Mouse (Mus musculus) hindbrain, embryonic 15.5 days (tissue): ENCODE data around the gene Tmtc2. TPM values are rescaled to one million over a fixed set of nuclear protein-coding genes. Genes with fewer than 3 reads are reported as not detected.
"Not testable (repeated sequence)": the region's sequence is repeated elsewhere in the genome, so short reads cannot be mapped to it uniquely, and the experiment has no call there.

Experiments used
- ATAC-seq: fragments of 200-750 bp; cut with Nextera tagmentation; 2 replicates; pipeline ENCODE4 v1.8.0; 2017; ENCODE audit warnings: low read depth, moderate number of reproducible peaks, moderate TSS enrichment; ENCODE audit not compliant: low FRiP score
- H3K27ac ChIP-seq: fragments of 300-500 bp; sonication (generic); replicated peaks from 2 replicates; pipeline ENCODE4 v1.5.1; 2015; ENCODE audit warnings: mild to moderate bottlenecking, inconsistent platforms
- H3K27me3 ChIP-seq: fragments of 300-500 bp; sonication (generic); 2 replicates; pipeline ENCODE4 v1.6.1; 2015; ENCODE audit warnings: control low read depth, inconsistent platforms
- H3K36me3 ChIP-seq: fragments of 300-500 bp; sonication (generic); 2 replicates; pipeline ENCODE4 v1.6.1; 2015; ENCODE audit warnings: control low read depth, inconsistent platforms
- H3K4me1 ChIP-seq: fragments of 300-500 bp; sonication (generic); replicated peaks from 2 replicates; pipeline ENCODE4 v1.6.1; 2015; ENCODE audit warnings: control low read depth, inconsistent platforms
- H3K4me2 ChIP-seq: fragments of 300-500 bp; sonication (generic); 2 replicates; pipeline ENCODE4 v1.6.1; 2015; ENCODE audit warnings: moderate library complexity, mild to moderate bottlenecking, inconsistent platforms
- H3K4me3 ChIP-seq: fragments of 300-500 bp; sonication (generic); 2 replicates; pipeline ENCODE4 v1.5.1; 2015; ENCODE audit warnings: mild to moderate bottlenecking, inconsistent platforms
- H3K9ac ChIP-seq: fragments of 300-500 bp; sonication (generic); 2 replicates; pipeline ENCODE4 v1.6.1; 2015; ENCODE audit warnings: inconsistent platforms
- H3K9me3 ChIP-seq: fragments of 300-500 bp; sonication (generic); 2 replicates; pipeline ENCODE4 v1.6.1; 2016; ENCODE audit warnings: control low read depth, inconsistent platforms
- WGBS: fragments of 180-500 bp; shearing (Covaris S2); methylation state at CpG from one replicate; pipeline ENCODE4 v1.1.7; 2015; 5-methylcytosine and 5-hydroxymethylcytosine counted together
- polyA plus RNA-seq: library from polyadenylated mRNA; unstranded; fragments of >200 nt; fragmentation: Nextera tagmentation; extraction: Ambion mirVana; gene quantifications from 2 replicates; pipeline ENCODE4 v1.2.1, GENCODE M21; 2015

Tmtc2 gene
- polyA plus RNA-seq, 1 experiment from 2014 or later, result 8.5 TPM

DNA sequence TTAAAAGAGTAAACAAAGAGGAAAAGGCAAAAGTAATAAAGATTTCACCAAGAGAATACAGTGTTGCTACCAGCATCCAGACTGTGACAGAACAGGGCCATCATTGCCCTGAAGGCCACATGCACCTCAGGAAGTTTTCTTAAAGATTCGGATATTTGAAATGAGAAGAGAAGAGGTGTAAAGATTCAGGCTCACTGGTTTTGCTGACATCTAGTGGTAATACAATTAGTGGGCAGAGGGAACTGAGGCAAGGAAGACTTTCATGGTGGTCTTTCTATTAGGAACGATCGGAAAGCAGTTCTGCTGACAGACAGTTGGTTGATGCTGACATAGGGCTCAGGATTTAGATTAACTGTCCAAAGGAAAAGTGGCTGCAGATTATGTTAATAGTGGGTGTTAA, 314.2 kb downstream of the Tmtc2 start:
- no peak overlapping the region for H3K4me3 ChIP-seq
- no peaks in the 10 kb centered on the region for H3K9me3 ChIP-seq
- no peak overlapping the region for H3K27ac ChIP-seq
- H3K4me1 ChIP-seq, result no peaks in the 10 kb centered on the region
- H3K27me3 ChIP-seq, result no peaks in the 10 kb centered on the region
- H3K4me2 ChIP-seq, result no peak overlapping the region
- 52% methylated on average over 3 of the region's 3 CpGs for WGBS
- H3K36me3 ChIP-seq, result no peaks in the 10 kb centered on the region
- H3K9ac ChIP-seq, result no peak overlapping the region
- no peak for ATAC-seq

DNA sequence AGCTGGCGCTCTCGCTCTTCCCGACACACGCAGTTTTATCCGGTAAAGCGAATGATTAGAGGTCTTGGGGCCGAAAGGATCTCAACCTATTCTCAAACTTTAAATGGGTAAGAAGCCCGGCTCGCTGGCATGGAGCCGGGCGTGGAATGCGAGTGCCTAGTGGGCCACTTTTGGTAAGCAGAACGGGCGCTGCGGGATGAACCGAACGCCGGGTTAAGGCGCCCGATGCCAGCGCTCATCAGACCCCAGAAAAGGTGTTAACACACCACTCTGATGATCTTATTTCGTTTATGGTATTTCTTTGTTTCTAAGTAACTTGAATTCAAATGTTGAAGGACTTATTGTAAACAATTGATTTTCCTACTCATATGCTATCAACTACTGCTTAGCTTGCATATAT, 336.0 kb downstream of the Tmtc2 start:
- not testable (repeated sequence) for H3K27me3 ChIP-seq, ATAC-seq, H3K9ac ChIP-seq, H3K4me2 ChIP-seq, H3K4me3 ChIP-seq, H3K27ac ChIP-seq, H3K36me3 ChIP-seq, H3K4me1 ChIP-seq, H3K9me3 ChIP-seq
- 86% methylated on average over 22 of the region's 22 CpGs for WGBS

DNA sequence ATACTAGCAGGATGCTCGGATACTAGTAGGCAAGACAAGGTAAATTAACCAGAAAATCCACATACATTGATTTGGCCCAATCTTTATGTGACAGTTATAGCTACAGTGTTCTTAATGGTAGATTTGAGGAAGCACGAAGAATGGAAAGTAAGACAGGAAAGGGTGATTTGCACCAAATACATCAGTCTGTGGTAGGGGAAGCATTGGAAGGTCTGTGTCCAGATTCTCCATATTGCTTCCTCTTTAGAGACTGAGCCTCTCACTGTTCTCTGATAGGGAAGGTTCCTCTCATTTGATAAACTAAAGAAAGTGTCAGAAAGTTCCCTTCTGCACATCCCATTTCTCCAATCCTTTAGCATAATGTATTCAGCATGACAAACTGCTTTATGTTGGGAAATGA, 341.4 kb downstream of the Tmtc2 start:
- H3K9ac ChIP-seq, result no peak overlapping the region
- H3K4me3 ChIP-seq, result no peak overlapping the region
- no peak overlapping the region for H3K4me2 ChIP-seq
- no peaks in the 10 kb centered on the region for H3K27me3 ChIP-seq
- ATAC-seq, result no peak
- no peaks in the 10 kb centered on the region for H3K9me3 ChIP-seq
- H3K27ac ChIP-seq, result no peak overlapping the region
- 90% methylated on average over 2 of the region's 2 CpGs for WGBS
- H3K36me3 ChIP-seq, result no peaks in the 10 kb centered on the region
- no peaks in the 10 kb centered on the region for H3K4me1 ChIP-seq

DNA sequence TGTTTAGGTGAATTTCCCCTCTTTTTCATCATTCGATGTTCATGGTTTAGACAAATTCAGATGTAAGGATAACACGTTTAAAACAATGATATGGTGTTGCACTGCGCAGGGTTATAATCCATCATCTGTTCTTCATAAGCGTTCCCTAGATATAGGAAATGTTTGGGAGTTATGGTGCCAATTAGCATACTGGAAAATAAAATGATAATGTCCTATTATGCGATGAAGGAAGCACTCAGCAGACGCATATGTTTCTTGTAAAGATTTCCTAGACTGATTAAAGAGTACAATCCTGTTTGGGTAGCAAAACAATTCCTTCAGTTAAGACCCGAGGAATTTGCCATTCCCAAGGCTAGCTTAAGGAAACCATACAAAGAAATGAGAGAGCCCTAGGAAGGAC, 343.8 kb downstream of the Tmtc2 start:
- no peak overlapping the region for H3K4me3 ChIP-seq
- H3K36me3 ChIP-seq, result no peaks in the 10 kb centered on the region
- H3K9ac ChIP-seq, result no peak overlapping the region
- no peaks in the 10 kb centered on the region for H3K27me3 ChIP-seq
- no peak for ATAC-seq
- 80% methylated on average over 7 of the region's 7 CpGs for WGBS
- no peak overlapping the region for H3K27ac ChIP-seq
- H3K9me3 ChIP-seq, result no peaks in the 10 kb centered on the region
- H3K4me1 ChIP-seq, result no peaks in the 10 kb centered on the region
- H3K4me2 ChIP-seq, result no peak overlapping the region

DNA sequence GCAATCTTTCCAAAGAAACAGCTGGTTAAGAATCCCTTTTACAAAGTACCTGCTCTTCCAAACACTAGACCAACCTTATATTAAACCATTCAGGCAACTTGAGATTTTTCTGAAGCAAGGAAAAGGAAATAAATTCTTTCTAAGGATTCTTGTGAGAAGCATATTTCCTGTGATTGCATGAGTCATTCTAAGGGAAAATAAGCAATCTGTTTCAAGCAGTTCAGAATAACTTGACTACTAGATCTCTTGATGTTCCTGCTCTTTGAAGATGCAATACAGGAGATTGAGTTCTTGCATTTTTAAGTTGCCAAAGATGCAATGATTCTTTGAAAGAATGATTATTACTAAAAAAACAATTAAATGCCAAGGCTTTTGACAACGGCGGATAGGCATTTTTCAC, 345.6 kb downstream of the Tmtc2 start:
- WGBS, result 83% methylated on average over 2 of the region's 2 CpGs
- ATAC-seq, result no peak

DNA sequence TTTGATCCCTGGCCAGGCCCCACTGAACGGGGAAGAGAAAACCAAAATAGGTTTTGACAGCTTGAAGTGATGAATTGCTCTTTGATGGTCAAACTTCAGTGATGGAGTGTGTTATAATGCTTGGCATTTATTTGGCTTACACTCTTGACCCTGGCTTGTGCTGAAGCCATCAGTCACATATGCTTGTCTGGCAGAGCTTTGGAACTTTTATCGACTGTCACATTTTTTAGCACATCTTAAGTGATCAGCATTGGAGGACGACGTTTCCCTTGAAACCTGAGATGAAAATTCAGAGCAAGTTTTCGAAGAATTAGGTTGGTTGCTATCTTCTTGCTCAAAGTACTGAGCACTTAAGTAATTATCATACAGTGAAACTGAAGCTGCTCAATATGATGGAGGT, 346.6 kb downstream of the Tmtc2 start:
- Histone ChIP-seq H3K27me3 (no peaks in the 10 kb centered on the region), H3K4me2 (no peak overlapping the region), H3K4me3 (no peak overlapping the region), H3K9ac (no peak overlapping the region), H3K9me3 (no peaks in the 10 kb centered on the region), H3K36me3 (no peaks in the 10 kb centered on the region), H3K4me1 (no peaks in the 10 kb centered on the region), H3K27ac (no peak overlapping the region)
- ATAC-seq, result no peak
- 63% methylated on average over 5 of the region's 5 CpGs for WGBS

More for the DNA sequence above, 345.6 kb downstream of the Tmtc2 start:
- no peak overlapping the region for H3K4me3 ChIP-seq
- H3K27me3 ChIP-seq, result no peaks in the 10 kb centered on the region
- H3K4me1 ChIP-seq, result no peaks in the 10 kb centered on the region
- no peak overlapping the region for H3K9ac ChIP-seq
- no peaks in the 10 kb centered on the region for H3K9me3 ChIP-seq
- H3K4me2 ChIP-seq, result no peak overlapping the region
- no peak overlapping the region for H3K27ac ChIP-seq
- no peaks in the 10 kb centered on the region for H3K36me3 ChIP-seq

DNA sequence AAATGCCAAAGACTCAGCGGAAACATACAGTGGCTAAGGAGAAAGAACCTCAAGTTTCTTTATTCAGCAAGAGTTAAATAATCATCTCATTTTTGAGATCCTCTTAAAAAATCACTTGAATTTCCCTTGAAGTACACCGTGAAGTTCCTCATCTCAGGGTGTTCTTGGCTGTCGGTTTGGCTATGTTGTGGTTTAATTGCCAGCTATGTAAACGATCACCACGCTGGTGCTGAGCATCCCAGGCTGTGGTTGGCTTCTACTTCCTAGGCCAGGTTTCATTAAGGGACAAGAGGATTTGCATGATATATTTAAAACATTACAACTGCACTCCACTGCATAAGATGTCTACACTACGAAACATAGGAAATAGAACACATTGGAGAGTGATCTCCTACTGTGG, 348.5 kb downstream of the Tmtc2 start:
- Histone ChIP-seq H3K4me3 (no peak overlapping the region), H3K4me2 (no peak overlapping the region), H3K36me3 (no peaks in the 10 kb centered on the region), H3K27ac (no peak overlapping the region), H3K4me1 (no peaks in the 10 kb centered on the region), H3K9me3 (no peaks in the 10 kb centered on the region), H3K27me3 (no peaks in the 10 kb centered on the region), H3K9ac (no peak overlapping the region)
- 92% methylated on average over 6 of the region's 6 CpGs for WGBS
- no peak for ATAC-seq

DNA sequence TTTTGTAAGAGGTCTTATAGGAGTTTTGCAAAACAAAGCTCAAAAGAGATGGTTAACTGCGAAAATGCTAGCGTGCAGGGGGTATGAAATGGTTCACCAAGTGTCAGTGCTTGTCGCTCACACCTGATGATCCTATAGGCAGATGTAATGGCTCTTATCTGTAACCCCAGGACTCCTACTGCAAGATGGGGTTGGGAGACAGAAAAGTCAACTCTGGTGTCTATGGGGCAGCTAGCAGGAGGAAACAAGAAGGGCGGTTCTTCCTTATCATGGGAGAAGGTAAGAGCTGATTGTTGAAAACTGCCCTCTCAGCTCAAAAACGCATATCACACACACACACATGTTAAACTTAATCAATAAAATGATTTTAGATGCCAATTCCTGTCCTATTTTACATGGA, 351.3 kb downstream of the Tmtc2 start:
- no peaks in the 10 kb centered on the region for H3K4me1 ChIP-seq
- no peaks in the 10 kb centered on the region for H3K9me3 ChIP-seq
- H3K27me3 ChIP-seq, result no peaks in the 10 kb centered on the region
- ATAC-seq, result no peak
- H3K4me2 ChIP-seq, result no peak overlapping the region
- no peaks in the 10 kb centered on the region for H3K36me3 ChIP-seq
- H3K9ac ChIP-seq, result no peak overlapping the region
- no peak overlapping the region for H3K27ac ChIP-seq
- H3K4me3 ChIP-seq, result no peak overlapping the region
- WGBS, result 95% methylated on average over 5 of the region's 5 CpGs

DNA sequence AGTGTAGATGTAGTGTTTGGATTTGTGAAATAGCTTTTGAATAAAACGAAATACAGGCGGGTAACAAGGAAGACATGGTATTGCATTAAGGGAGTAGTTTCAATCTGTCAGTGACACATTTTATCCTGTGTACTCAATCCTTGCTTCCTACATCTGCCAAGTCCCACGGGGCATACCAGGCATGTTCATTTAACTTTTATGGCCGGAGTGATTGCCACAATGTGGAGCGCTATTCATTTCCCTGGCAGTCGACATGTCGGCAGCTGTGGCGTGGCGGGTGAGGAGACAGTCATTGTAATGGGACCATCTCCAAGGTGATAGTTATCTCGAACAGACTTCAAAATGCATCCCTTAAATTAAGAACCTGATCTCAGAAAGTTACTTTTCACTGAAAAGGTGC, 372.8 kb downstream of the Tmtc2 start:
- no peaks in the 10 kb centered on the region for H3K27me3 ChIP-seq
- H3K4me3 ChIP-seq, result no peak overlapping the region
- H3K9me3 ChIP-seq, result no peaks in the 10 kb centered on the region
- peaks cover 9% of the 10 kb centered on the region for H3K4me1 ChIP-seq
- H3K36me3 ChIP-seq, result no peaks in the 10 kb centered on the region
- no peak overlapping the region for H3K27ac ChIP-seq
- H3K9ac ChIP-seq, result no peak overlapping the region
- peak overlapping the region; percentile 9; the same call in 1 of the 2 replicates for H3K4me2 ChIP-seq
- 0 out of 2 replicates have a peak, but pooled peaks have one; percentile 35 for ATAC-seq
- WGBS, result 39% methylated on average over 10 of the region's 10 CpGs

DNA sequence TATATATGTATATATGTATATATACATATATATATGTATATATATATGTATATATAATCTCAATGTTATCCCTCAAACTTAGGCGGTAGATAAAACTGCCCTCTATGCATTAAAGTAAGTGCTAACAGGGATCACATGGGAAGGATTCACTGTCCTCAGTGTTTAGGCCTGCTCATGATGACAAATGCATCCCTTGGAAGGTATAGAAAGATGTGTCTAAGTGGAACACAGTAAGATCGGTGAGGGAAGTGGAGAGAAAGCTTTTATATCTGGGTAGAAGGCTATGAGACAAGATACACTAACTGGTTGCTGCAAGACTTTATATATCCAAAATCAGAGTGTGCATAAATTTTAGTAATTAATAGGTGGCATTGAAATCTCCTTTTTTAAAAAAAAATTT, 373.6 kb downstream of the Tmtc2 start:
- Histone ChIP-seq H3K9ac (no peak overlapping the region), H3K27me3 (no peaks in the 10 kb centered on the region), H3K36me3 (no peaks in the 10 kb centered on the region), H3K4me1 (peaks cover 9% of the 10 kb centered on the region), H3K9me3 (no peaks in the 10 kb centered on the region), H3K4me3 (no peak overlapping the region), H3K4me2 (no peak overlapping the region), H3K27ac (no peak overlapping the region)
- ATAC-seq, result no peak
- 62% methylated on average over 2 of the region's 2 CpGs for WGBS

DNA sequence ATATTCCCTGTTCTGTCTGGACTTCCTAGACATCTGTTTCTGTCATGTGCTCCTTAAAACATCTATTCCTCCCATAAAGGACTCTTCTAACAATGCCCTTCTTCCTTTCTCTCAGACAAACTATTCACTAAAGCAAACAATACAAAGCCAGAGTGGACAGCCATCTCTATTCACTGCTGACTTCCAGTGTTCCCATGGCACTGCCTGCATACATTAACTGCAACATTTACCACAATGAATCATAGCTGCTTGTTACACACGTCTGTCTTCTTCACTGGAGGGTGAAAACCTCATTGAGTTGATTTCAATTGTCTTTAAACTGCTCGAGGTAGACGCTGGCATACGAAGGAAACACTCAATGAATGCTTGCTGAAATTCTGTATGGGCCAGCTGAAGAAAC, 374.2 kb downstream of the Tmtc2 start:
- no peak for ATAC-seq
- no peak overlapping the region for H3K27ac ChIP-seq
- WGBS, result 19% methylated on average over 4 of the region's 4 CpGs

DNA sequence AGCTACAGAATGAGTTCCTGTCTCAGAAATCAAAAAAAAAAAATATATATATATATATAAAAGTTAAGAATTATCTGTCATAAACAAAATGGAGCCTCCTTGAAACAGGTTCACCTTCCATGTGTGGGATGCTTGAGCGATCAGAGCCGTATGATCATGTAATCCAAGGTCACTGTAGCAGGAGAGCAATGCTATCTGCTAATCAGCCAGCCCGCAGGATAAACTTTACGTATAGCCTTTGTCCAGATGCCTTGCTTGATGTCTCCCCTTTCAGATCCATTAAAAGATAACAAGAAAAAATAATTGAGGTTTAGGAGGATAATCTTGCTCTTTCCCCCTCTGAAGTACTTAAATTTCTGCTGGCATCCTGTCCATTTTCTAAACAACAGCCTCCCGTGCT, 374.7 kb downstream of the Tmtc2 start:
- 42% methylated on average over 5 of the region's 5 CpGs for WGBS
- Histone ChIP-seq H3K36me3 (no peaks in the 10 kb centered on the region), H3K27me3 (no peaks in the 10 kb centered on the region), H3K4me3 (no peak overlapping the region), H3K27ac (no peak overlapping the region), H3K4me2 (no peak overlapping the region), H3K4me1 (peaks cover 9% of the 10 kb centered on the region), H3K9me3 (no peaks in the 10 kb centered on the region), H3K9ac (no peak overlapping the region)
- no peak for ATAC-seq

More for the DNA sequence above, 374.2 kb downstream of the Tmtc2 start:
- no peak overlapping the region for H3K9ac ChIP-seq
- no peaks in the 10 kb centered on the region for H3K27me3 ChIP-seq
- peaks cover 9% of the 10 kb centered on the region for H3K4me1 ChIP-seq
- no peaks in the 10 kb centered on the region for H3K36me3 ChIP-seq
- no peaks in the 10 kb centered on the region for H3K9me3 ChIP-seq
- no peak overlapping the region for H3K4me3 ChIP-seq
- no peak overlapping the region for H3K4me2 ChIP-seq

DNA sequence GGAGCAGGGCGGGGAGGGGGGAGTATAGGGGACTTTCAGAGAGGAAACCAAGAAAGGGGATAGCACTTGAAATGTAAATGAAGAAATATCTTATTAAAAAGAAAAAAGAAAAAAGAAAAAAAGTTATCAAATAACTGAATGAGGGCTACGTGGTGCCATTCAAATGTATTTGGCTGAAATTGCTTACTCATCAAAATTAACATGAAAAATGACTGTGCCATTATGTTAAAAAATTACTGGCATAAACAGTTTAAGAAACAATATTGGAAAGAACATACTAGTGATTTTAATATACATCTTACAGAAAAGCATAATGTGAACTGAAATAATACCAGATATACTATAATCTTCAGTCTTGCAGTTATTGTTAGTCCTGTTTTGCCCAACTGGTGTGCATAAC, 378.9 kb downstream of the Tmtc2 start:
- no peak overlapping the region for H3K27ac ChIP-seq
- ATAC-seq, result no peak
- no peaks in the 10 kb centered on the region for H3K27me3 ChIP-seq
- H3K9me3 ChIP-seq, result no peaks in the 10 kb centered on the region
- no peak overlapping the region for H3K9ac ChIP-seq
- H3K36me3 ChIP-seq, result no peaks in the 10 kb centered on the region
- WGBS, result 96% methylated on average over 2 of the region's 2 CpGs
- peaks cover 9% of the 10 kb centered on the region; the same call in 1 of the 2 replicates for H3K4me1 ChIP-seq
- no peak overlapping the region for H3K4me2 ChIP-seq
- no peak overlapping the region for H3K4me3 ChIP-seq
